Mouse (Mus musculus) heart, embryonic 15.5 days (tissue): ENCODE data around the gene Pgbd1. TPM values are rescaled to one million over a fixed set of nuclear protein-coding genes. Genes with fewer than 3 reads are reported as not detected.
"Not testable (repeated sequence)": the region's sequence is repeated elsewhere in the genome, so short reads cannot be mapped to it uniquely, and the experiment has no call there.

Experiments
- ATAC-seq: fragments of 200-750 bp; cut with Nextera tagmentation; replicated peaks from 2 replicates; pipeline ENCODE4 v1.8.0; 2017; ENCODE audit warnings: low read depth, moderate TSS enrichment; ENCODE audit not compliant: insufficient number of reproducible peaks, insufficient read depth, low FRiP score
- H3K27ac ChIP-seq: fragments of 300-500 bp; sonication (generic); 2 replicates; pipeline ENCODE4 v1.5.1; 2015; ENCODE audit warnings: mild to moderate bottlenecking, inconsistent platforms
- H3K27me3 ChIP-seq: fragments of 300-500 bp; sonication (generic); 2 replicates; pipeline ENCODE4 v1.6.1; 2015; ENCODE audit warnings: inconsistent platforms
- H3K36me3 ChIP-seq: fragments of 300-500 bp; sonication (generic); 2 replicates; pipeline ENCODE4 v1.6.1; 2015; ENCODE audit warnings: mild to moderate bottlenecking, inconsistent platforms
- H3K4me1 ChIP-seq: fragments of 300-500 bp; sonication (generic); replicated peaks from 2 replicates; pipeline ENCODE4 v1.6.1; 2015; ENCODE audit warnings: inconsistent platforms
- H3K4me2 ChIP-seq: fragments of 300-500 bp; sonication (generic); 2 replicates; pipeline ENCODE4 v1.6.1; 2015; ENCODE audit warnings: inconsistent platforms, mild to moderate bottlenecking, moderate library complexity
- H3K4me3 ChIP-seq: fragments of 300-500 bp; sonication (generic); 2 replicates; pipeline ENCODE4 v1.5.1; 2015; ENCODE audit warnings: mild to moderate bottlenecking, inconsistent platforms
- H3K9ac ChIP-seq: fragments of 300-500 bp; sonication (generic); 2 replicates; pipeline ENCODE4 v1.6.1; 2015; ENCODE audit warnings: mild to moderate bottlenecking, inconsistent platforms
- H3K9me3 ChIP-seq: fragments of 300-500 bp; sonication (generic); replicated peaks from 2 replicates; pipeline ENCODE4 v1.6.1; 2016; ENCODE audit warnings: inconsistent platforms
- WGBS: fragments of 180-500 bp; shearing (Covaris S2); methylation state at CpG from one replicate; pipeline ENCODE4 v1.1.7; 2015; ENCODE audit warnings: mixed read lengths; 5-methylcytosine and 5-hydroxymethylcytosine counted together
- microRNA counts: library from miRNA; unstranded; fragments of <30 nt; microRNA quantifications from one replicate; lab custom pipeline; 2016
- microRNA-seq: library from miRNA; unstranded; fragments of <30 nt; microRNA quantifications from one replicate; pipeline ENCODE4, GENCODE M21; 2016
- polyA plus RNA-seq: library from polyadenylated mRNA; unstranded; fragments of >200 nt; fragmentation: Nextera tagmentation; extraction: Ambion mirVana; gene quantifications from 2 replicates; pipeline ENCODE4 v1.2.1, GENCODE M21; 2015

Gene Pgbd1
- polyA plus RNA-seq, 1 experiment from 2014 or later: 3.3 TPM

GRCm38 (mm10) chr13:21396048-21396447 is 44.8 kb downstream of the Pgbd1 start:
- not testable (repeated sequence) for H3K27ac ChIP-seq, H3K4me2 ChIP-seq, ATAC-seq, H3K9me3 ChIP-seq, H3K4me3 ChIP-seq, H3K9ac ChIP-seq, H3K4me1 ChIP-seq, H3K27me3 ChIP-seq
- H3K36me3 ChIP-seq: peaks cover 63% of the 10 kb centered on the region
- 95% methylated on average over 18 of the region's 18 CpGs for WGBS

- Histone ChIP-seq H3K9me3 (no peaks in the 10 kb centered on the region), H3K4me2 (no peak overlapping the region), H3K36me3 (peaks cover 68% of the 10 kb centered on the region), H3K4me1 (peaks cover 6% of the 10 kb centered on the region; the same call in 1 of the 2 replicates), H3K9ac (no peak overlapping the region), H3K4me3 (no peak overlapping the region), H3K27me3 (no peaks in the 10 kb centered on the region), H3K27ac (no peak overlapping the region)
- no peak for ATAC-seq
- WGBS: 90% methylated on average over 6 of the region's 6 CpGs
Observed at GRCm38 (mm10) chr13:21395623-21396022, 45.2 kb downstream of the Pgbd1 start.

GRCm38 (mm10) chr13:21395211-21395610 is 45.6 kb downstream of the Pgbd1 start:
- H3K9me3 ChIP-seq: no peaks in the 10 kb centered on the region
- peaks cover 6% of the 10 kb centered on the region; the same call in 1 of the 2 replicates for H3K4me1 ChIP-seq
- no peak for ATAC-seq
- no peak overlapping the region for H3K4me2 ChIP-seq
- WGBS: 98% methylated on average over 1 of the region's 1 CpGs
- no peak overlapping the region for H3K4me3 ChIP-seq
- H3K27ac ChIP-seq: no peak overlapping the region
- H3K9ac ChIP-seq: no peak overlapping the region
- H3K27me3 ChIP-seq: no peaks in the 10 kb centered on the region
- peaks cover 72% of the 10 kb centered on the region for H3K36me3 ChIP-seq

GRCm38 (mm10) chr13:21377773-21378172 is 63.1 kb downstream of the Pgbd1 start:
- H3K9me3 ChIP-seq: no peaks in the 10 kb centered on the region
- H3K4me3 ChIP-seq: no peak overlapping the region
- WGBS: 76% methylated on average over 2 of the region's 2 CpGs
- no peak overlapping the region for H3K4me2 ChIP-seq
- ATAC-seq: no peak
- H3K27me3 ChIP-seq: no peaks in the 10 kb centered on the region
- H3K27ac ChIP-seq: no peak overlapping the region
- H3K4me1 ChIP-seq: no peaks in the 10 kb centered on the region
- H3K36me3 ChIP-seq: no peaks in the 10 kb centered on the region
- H3K9ac ChIP-seq: no peak overlapping the region

GRCm38 (mm10) chr13:21372700-21373099 is 68.2 kb downstream of the Pgbd1 start:
- 85% methylated on average over 2 of the region's 2 CpGs for WGBS
- no peak for ATAC-seq
- no peak overlapping the region for H3K27ac ChIP-seq

More at GRCm38 (mm10) chr13:21372700-21373099, 68.2 kb downstream of the Pgbd1 start:
- peaks cover 28% of the 10 kb centered on the region for H3K36me3 ChIP-seq
- no peak overlapping the region for H3K4me2 ChIP-seq
- H3K9me3 ChIP-seq: no peaks in the 10 kb centered on the region
- no peaks in the 10 kb centered on the region for H3K27me3 ChIP-seq
- no peaks in the 10 kb centered on the region for H3K4me1 ChIP-seq
- H3K9ac ChIP-seq: no peak overlapping the region
- H3K4me3 ChIP-seq: no peak overlapping the region

MicroRNA genes within 50 kb of the gene (microRNA counts, 519-probe panel; counts per million panel counts)
- microRNA mmu-miR-1896 (lab: Ali Mortazavi, UCI): 2,936 counts per million, percentile 71 among the panel's probes with 10 or more counts

Small RNA genes lying within 50 kb of the gene (microRNA-seq; reads per million reads assigned to microRNA genes)
- not detected for gene Mir1896
- not detected for gene Mir6942

Other genes starting within 250 kb of the Pgbd1 start
- gene Gpx5, start 148.3 kb downstream of the Pgbd1 start, polyA plus RNA-seq: not detected in 2 replicates
- not detected in 2 replicates for gene Gpx6, start 128.9 kb downstream of the Pgbd1 start, polyA plus RNA-seq
- not detected in 2 replicates for gene Olfr1367, start 94.1 kb downstream of the Pgbd1 start, polyA plus RNA-seq
- gene Zscan12, start 78.2 kb downstream of the Pgbd1 start, polyA plus RNA-seq: 6.5 and 8.7 TPM in 2 replicates
- 65.7 and 71.5 TPM in 2 replicates for gene Zkscan3, start 38.3 kb downstream of the Pgbd1 start, polyA plus RNA-seq
- 26.6 and 27.0 TPM in 2 replicates for gene Zscan26, start 12.7 kb upstream of the Pgbd1 start, polyA plus RNA-seq
- gene Nkapl, start 27.5 kb upstream of the Pgbd1 start, polyA plus RNA-seq: 1.4 and 1.5 TPM in 2 replicates
- 1.4 and 2.2 TPM in 2 replicates for gene Zkscan4, start 37.8 kb upstream of the Pgbd1 start, polyA plus RNA-seq
- gene Gm10065, start 38.4 kb upstream of the Pgbd1 start, polyA plus RNA-seq: not detected in 2 replicates
- 0.71 and 0.76 TPM in 2 replicates for gene AK157302, start 54.2 kb upstream of the Pgbd1 start, polyA plus RNA-seq
- gene Gm11273, start 60.4 kb upstream of the Pgbd1 start, polyA plus RNA-seq: 15.7 and 17.9 TPM in 2 replicates
- 3.5 and 4.0 TPM in 2 replicates for gene Zkscan8, start 90.1 kb upstream of the Pgbd1 start, polyA plus RNA-seq
- gene Olfr1366, start 101.8 kb upstream of the Pgbd1 start, polyA plus RNA-seq: 0.10 TPM in 1 of 2 replicates, not detected in the other
- not detected in 2 replicates for gene Olfr1535, start 118.8 kb upstream of the Pgbd1 start, polyA plus RNA-seq
- gene Olfr1364, start 140.7 kb upstream of the Pgbd1 start, polyA plus RNA-seq: not detected in 2 replicates
- gene Olfr1362, start 173.0 kb upstream of the Pgbd1 start, polyA plus RNA-seq: not detected in 2 replicates
- not detected in 2 replicates for gene Olfr11, start 201.5 kb upstream of the Pgbd1 start, polyA plus RNA-seq
- not detected in 2 replicates for gene Olfr1361, start 222.3 kb upstream of the Pgbd1 start, polyA plus RNA-seq
- not detected in 2 replicates for gene Olfr1360, start 236.3 kb upstream of the Pgbd1 start, polyA plus RNA-seq